Mouse (Mus musculus): ENCODE results near the gene Lrrc43. TPM values are rescaled to one million over a fixed set of nuclear protein-coding genes. Genes with fewer than 3 reads are reported as not detected.

Lrrc43 gene
- polyA plus RNA-seq, 1 experiment from 2014 or later, result 0.83 TPM

GRCm38 (mm10) chr5:123522166-123522565, 33.1 kb downstream of the Lrrc43 start:
- Histone ChIP-seq H3K4me3 (no peak overlapping the region), H3K4me1 (peaks cover 28% of the 10 kb centered on the region), H3K9ac (replicated peaks) (no peak overlapping the region), H3K27ac (replicated peaks) (no peak overlapping the region), H3K27me3 (no peaks in the 10 kb centered on the region), H3K36me3 (peaks cover 22% of the 10 kb centered on the region), H3K4me2 (replicated peaks) (no peak overlapping the region), H3K9me3 (no peaks in the 10 kb centered on the region)
- WGBS, result 92% methylated on average over 1 of the region's 1 CpGs
- no peak for ATAC-seq (replicated peaks)

GRCm38 (mm10) chr5:123523692-123524392, 34.7 kb downstream of the Lrrc43 start, which contains the start of gene Diablo:
Gene Diablo (minus strand): TSS chr5:123524176.
- peak within 1 kb of the TSS; percentile 81 for H3K4me3 ChIP-seq
- peak; percentile 98 for ATAC-seq (replicated peaks)
- no peaks in the 10 kb centered on the region for H3K9me3 ChIP-seq
- peak within 1 kb of the TSS; percentile 94 for H3K4me2 ChIP-seq (replicated peaks)
- H3K27me3 ChIP-seq, result no peaks in the 10 kb centered on the region
- H3K27ac ChIP-seq (replicated peaks), result peak within 1 kb of the TSS; percentile 85
- peak within 1 kb of the TSS; percentile 73 for H3K9ac ChIP-seq (replicated peaks)
- H3K4me1 ChIP-seq, result peaks cover 28% of the 10 kb centered on the region
- WGBS, result under 1% methylated on average over 82 of the region's 82 CpGs
- peaks cover 16% of the 10 kb centered on the region for H3K36me3 ChIP-seq

GRCm38 (mm10) chr5:123524393-123524750, 35.3 kb downstream of the Lrrc43 start:
- Histone ChIP-seq H3K4me2 (replicated peaks) (peak overlapping the region; percentile 91), H3K4me3 (peak overlapping the region; percentile 81), H3K36me3 (peaks cover 17% of the 10 kb centered on the region), H3K27me3 (no peaks in the 10 kb centered on the region), H3K27ac (replicated peaks) (peak overlapping the region; percentile 85), H3K9me3 (no peaks in the 10 kb centered on the region), H3K4me1 (peaks cover 28% of the 10 kb centered on the region), H3K9ac (replicated peaks) (peak overlapping the region; percentile 57)
- under 1% methylated on average over 24 of the region's 27 CpGs for WGBS
- peak; percentile 88 for ATAC-seq (replicated peaks)

GRCm38 (mm10) chr5:123525281-123525680, 36.2 kb downstream of the Lrrc43 start, which contains the start of gene Gm49027:
Gene Gm49027 (minus strand): TSS chr5:123525488.
- peak within 1 kb of the TSS; percentile 81 for H3K4me3 ChIP-seq
- peaks cover 22% of the 10 kb centered on the region for H3K36me3 ChIP-seq
- peak within 1 kb of the TSS; percentile 57 for H3K9ac ChIP-seq (replicated peaks)
- H3K9me3 ChIP-seq, result no peaks in the 10 kb centered on the region
- peak within 1 kb of the TSS; percentile 91 for H3K4me2 ChIP-seq (replicated peaks)
- no peaks in the 10 kb centered on the region for H3K27me3 ChIP-seq
- H3K27ac ChIP-seq (replicated peaks), result peak within 1 kb of the TSS; percentile 85
- peaks cover 28% of the 10 kb centered on the region for H3K4me1 ChIP-seq
- WGBS, result 85% methylated on average over 7 of the region's 7 CpGs
- ATAC-seq (replicated peaks), result no peak

GRCm38 (mm10) chr5:123525916-123526495, 36.9 kb downstream of the Lrrc43 start:
- no peak overlapping the region for H3K27ac ChIP-seq (replicated peaks)
- H3K4me3 ChIP-seq, result no peak overlapping the region
- H3K9ac ChIP-seq (replicated peaks), result no peak overlapping the region
- peaks cover 28% of the 10 kb centered on the region for H3K4me1 ChIP-seq
- WGBS, result 90% methylated on average over 9 of the region's 9 CpGs
- no peak for ATAC-seq (replicated peaks)
- H3K27me3 ChIP-seq, result no peaks in the 10 kb centered on the region
- no peak overlapping the region for H3K4me2 ChIP-seq (replicated peaks)
- H3K9me3 ChIP-seq, result no peaks in the 10 kb centered on the region
- peaks cover 29% of the 10 kb centered on the region for H3K36me3 ChIP-seq

GRCm38 (mm10) chr5:123528641-123529040, 39.5 kb downstream of the Lrrc43 start:
- Histone ChIP-seq H3K4me2 (replicated peaks) (no peak overlapping the region), H3K9me3 (no peaks in the 10 kb centered on the region), H3K9ac (replicated peaks) (no peak overlapping the region), H3K27ac (replicated peaks) (no peak overlapping the region), H3K4me1 (peaks cover 6% of the 10 kb centered on the region), H3K27me3 (no peaks in the 10 kb centered on the region), H3K4me3 (no peak overlapping the region), H3K36me3 (peaks cover 55% of the 10 kb centered on the region)
- WGBS, result 81% methylated on average over 7 of the region's 7 CpGs
- no peak for ATAC-seq (replicated peaks)

- Histone ChIP-seq H3K4me3 (no peak overlapping the region), H3K4me2 (replicated peaks) (no peak overlapping the region), H3K36me3 (peaks cover 69% of the 10 kb centered on the region), H3K4me1 (no peaks in the 10 kb centered on the region), H3K9me3 (no peaks in the 10 kb centered on the region), H3K27ac (replicated peaks) (no peak overlapping the region), H3K27me3 (no peaks in the 10 kb centered on the region), H3K9ac (replicated peaks) (no peak overlapping the region)
- WGBS, result 86% methylated on average over 8 of the region's 8 CpGs
- no peak for ATAC-seq (replicated peaks)
Measured at GRCm38 (mm10) chr5:123530056-123530455, 41.0 kb downstream of the Lrrc43 start.

- no peak for ATAC-seq (replicated peaks)
- WGBS, result 94% methylated on average over 10 of the region's 10 CpGs
- no peak overlapping the region for H3K4me2 ChIP-seq (replicated peaks)
- no peak overlapping the region for H3K4me3 ChIP-seq
- H3K36me3 ChIP-seq, result peaks cover 84% of the 10 kb centered on the region
- H3K9ac ChIP-seq (replicated peaks), result no peak overlapping the region
- H3K9me3 ChIP-seq, result no peaks in the 10 kb centered on the region
- H3K27me3 ChIP-seq, result no peaks in the 10 kb centered on the region
- no peaks in the 10 kb centered on the region for H3K4me1 ChIP-seq
- no peak overlapping the region for H3K27ac ChIP-seq (replicated peaks)
Measured at GRCm38 (mm10) chr5:123533801-123534200, 44.7 kb downstream of the Lrrc43 start.

- 91% methylated on average over 7 of the region's 7 CpGs for WGBS
- peaks cover 45% of the 10 kb centered on the region for H3K36me3 ChIP-seq
- no peak overlapping the region for H3K4me3 ChIP-seq
- H3K4me2 ChIP-seq (replicated peaks), result no peak overlapping the region
- H3K27ac ChIP-seq (replicated peaks), result no peak overlapping the region
- no peaks in the 10 kb centered on the region for H3K4me1 ChIP-seq
- no peak overlapping the region for H3K9ac ChIP-seq (replicated peaks)
- no peak for ATAC-seq (replicated peaks)
- no peaks in the 10 kb centered on the region for H3K9me3 ChIP-seq
- H3K27me3 ChIP-seq, result no peaks in the 10 kb centered on the region
Measured at GRCm38 (mm10) chr5:123555693-123556092, 66.6 kb downstream of the Lrrc43 start.

GRCm38 (mm10) chr5:123556451-123556850, 67.3 kb downstream of the Lrrc43 start:
- no peak for ATAC-seq (replicated peaks)
- H3K4me1 ChIP-seq, result no peaks in the 10 kb centered on the region
- 63% methylated on average over 2 of the region's 2 CpGs for WGBS
- no peak overlapping the region for H3K27ac ChIP-seq (replicated peaks)
- no peaks in the 10 kb centered on the region for H3K9me3 ChIP-seq
- no peak overlapping the region for H3K4me2 ChIP-seq (replicated peaks)
- H3K4me3 ChIP-seq, result no peak overlapping the region
- no peak overlapping the region for H3K9ac ChIP-seq (replicated peaks)
- no peaks in the 10 kb centered on the region for H3K27me3 ChIP-seq
- peaks cover 50% of the 10 kb centered on the region for H3K36me3 ChIP-seq

Data from forebrain, embryonic 15.5 days (tissue).